Mouse (Mus musculus) kidney, postnatal 25 days (tissue): ENCODE results near the gene Vamp3.

Source experiments
- DNase-seq, 2 experiments: peaks; one replicate each; pipeline ENCODE4 v3.0.0; 2021; ENCODE audit warnings: mixed read lengths in 2 of 2

Gene Vamp3

DNA sequence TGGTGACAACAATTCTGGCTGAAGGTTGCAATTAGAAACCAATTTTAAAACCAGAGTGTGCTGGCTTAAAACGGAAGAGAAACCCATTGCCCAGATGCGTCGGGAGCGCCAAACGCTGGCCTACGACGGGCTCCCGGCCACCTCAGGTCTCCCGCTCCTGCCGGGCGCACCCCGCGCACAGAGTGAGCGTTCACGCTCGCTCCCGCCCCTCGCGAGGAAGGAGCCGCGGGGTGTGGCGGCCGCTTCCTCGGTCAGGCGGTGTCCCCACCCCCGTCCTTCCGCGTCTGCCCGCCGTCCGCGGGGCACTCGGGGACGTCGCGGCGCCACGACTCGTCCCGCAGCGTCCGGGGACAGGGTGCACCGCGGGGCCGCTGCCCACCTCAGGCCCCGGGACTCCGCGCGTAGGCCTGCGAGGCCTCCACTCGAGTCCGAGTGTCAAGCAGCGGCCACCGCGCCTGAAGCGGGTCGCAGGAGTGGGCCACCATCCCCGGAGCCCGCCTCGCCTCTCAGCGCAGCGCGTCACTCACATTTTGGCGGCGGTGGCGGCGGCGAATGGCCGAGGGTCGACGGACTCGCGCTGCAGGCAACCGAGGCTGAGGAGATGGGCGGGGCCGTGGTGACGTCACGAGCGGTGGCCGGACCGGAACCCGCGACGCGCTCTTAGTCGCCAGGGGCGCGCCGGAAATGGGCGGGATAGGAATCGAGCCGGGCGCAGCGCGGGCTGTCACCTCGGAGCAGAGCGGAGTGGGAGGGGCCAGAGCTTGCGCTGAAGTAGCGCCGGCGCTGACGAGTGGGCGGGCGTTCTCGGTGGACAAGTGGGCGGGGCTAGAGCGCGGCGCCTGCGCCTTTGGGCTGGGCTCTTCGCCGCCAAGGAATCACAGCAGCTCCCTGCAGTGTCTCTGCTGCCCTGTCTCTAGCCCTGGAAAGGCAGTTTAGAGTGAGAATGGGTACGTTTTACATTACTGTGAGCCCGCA is at the start of gene Vamp3:
Gene Vamp3, minus strand, starts transcription at position 617 of the 975 bp plus-strand sequence.
- peak; percentile 99 to 100 for DNase-seq

DNA sequence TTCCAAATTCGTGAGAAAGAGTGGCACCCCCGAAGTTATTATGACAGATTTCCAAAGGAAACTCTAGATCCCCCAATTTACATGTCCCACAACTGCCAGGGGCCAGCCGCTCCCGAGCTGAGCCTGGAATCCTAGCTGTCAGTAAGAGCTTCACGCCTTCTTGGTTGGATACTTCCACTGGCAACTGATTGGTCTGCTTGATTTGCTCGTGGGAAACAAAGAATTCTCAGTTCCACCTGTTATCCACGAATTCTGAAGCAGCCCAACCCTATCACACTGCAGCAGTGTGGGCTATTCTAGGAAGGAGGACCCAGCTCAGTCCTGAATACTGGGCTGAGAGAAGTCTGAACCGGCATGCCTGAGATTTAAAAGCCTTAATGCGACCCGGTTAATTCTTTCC is 48.7 kb upstream of the Vamp3 start:
- no peak for DNase-seq

DNA sequence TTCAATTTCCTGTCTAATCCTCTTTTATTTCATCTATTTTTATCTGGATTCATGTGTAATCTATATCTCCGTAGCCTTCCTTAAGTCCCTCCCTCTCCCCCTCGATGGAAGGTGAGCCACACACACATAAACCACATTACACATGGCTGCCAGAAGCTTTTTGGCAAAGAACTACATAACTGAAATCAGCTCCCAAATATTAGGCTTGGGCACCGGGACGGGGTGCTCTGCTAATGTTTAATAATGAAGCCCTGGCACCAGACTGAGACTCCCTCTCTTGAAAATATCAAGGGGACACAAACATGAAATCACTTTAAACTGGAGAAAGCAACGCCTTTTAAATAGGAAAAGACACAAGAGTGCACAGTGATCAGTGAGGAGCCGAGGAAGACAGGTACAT is 48.1 kb upstream of the Vamp3 start:
- DNase-seq: no peak

DNA sequence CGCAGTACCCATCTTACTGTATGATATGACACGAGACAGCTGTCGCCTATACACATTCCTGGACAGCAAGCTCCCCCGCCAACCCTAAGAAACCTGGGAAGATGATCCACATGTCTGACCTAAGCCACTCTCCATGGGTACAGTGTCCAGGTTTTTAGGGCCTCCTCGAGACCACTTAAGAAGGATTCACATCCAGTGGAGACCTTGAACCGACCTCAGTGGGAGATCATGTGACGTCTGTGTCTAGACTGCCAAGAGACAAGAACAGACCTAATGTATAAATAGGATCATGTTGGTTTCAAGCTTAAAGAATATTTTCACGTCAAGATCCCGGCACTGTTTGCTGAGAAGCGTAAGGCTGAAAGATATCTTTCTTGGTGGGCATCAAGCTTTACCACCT is 46.4 kb upstream of the Vamp3 start:
- DNase-seq: no peak

DNA sequence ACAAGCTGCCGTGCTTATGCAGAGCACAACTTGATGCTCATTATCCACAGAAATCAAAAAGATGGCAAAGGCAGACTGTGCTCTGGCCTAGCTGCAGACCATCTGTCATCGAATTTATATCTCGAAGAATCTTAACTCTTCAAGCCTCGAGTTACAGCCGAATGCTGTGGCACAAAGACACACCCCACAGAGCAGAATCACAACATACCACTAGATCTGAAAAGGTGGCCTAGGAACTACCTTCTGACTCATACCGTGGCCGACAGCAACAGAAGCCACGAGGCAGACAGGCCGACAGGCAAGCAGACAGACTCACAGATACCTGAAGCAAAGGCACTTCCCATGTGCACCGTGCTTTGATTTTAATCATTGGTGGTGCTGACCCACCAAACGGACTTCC is 45.9 kb upstream of the Vamp3 start:
- no peak for DNase-seq

DNA sequence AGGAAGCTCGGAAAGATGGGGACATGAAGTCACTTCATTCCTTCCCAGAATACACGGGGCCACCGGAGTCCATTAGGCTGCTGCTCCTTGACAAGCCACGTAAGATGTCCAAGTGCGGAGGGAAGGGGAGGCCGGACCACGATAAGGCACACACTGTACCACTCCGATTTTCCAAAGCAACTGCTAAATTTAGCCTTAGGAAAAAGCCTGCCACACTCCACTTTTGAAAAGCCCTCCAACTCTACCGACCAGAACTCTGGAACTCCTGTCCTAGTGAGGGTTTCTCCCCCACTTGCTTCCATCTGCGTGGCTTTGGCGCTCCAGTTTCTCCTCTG is 39.3 kb upstream of the Vamp3 start:
- DNase-seq: no peak

DNA sequence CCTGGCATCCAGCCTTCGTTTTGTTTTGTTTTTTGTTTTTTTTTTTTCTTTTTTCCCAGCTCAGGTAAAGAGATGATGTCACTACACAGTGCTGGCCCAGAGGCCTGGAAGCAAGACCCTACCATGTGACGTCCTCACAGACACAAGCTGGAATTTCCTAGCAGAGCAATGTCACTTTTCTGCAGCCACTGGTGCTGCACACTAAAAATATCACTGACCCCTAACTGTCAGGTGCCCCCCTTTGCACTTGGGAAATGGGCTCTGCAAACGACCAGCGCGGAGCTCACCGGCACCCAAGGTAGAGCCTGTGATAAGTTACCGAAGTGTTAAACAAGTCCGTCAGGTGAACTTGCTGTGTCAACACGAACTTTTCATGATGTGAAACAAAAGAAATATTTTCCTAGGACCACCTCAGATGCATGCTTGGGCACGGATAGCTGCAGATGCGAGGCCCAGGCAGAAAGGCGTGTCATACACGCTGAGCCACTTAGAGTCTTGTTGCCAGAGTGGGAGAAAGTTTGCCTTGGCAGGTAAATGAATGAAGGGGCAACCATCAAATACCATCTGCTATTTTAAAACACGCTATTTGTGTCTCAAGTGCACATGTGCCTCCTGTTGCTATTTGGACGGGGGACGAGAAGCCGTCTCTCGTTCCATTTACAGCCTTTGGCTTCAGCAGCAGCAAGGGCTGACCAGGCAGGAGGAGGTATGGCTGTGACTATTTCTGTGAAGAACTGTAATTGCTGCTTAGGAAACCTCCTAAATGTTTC is 38.8 kb upstream of the Vamp3 start:
- DNase-seq: no peak

DNA sequence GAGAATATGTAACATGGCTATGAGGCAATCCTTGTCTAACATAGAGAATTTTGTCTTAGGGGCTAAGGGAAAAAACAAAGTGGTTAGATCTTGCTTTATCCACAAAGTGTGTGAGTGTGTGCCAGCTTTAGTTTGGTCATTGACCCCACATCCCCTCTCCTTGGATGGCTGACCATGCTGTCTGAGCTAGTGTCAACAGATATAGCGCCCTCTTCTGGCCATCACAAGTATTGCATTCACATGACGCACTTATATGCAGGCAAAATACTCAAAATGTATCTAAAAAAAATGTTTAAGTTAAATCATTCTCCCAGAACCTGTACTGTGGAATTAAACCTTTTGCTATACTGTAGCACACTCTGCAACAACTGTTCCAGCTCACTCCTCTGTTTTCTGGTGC is 37.4 kb upstream of the Vamp3 start:
- DNase-seq: peak; percentile 55 to 69

DNA sequence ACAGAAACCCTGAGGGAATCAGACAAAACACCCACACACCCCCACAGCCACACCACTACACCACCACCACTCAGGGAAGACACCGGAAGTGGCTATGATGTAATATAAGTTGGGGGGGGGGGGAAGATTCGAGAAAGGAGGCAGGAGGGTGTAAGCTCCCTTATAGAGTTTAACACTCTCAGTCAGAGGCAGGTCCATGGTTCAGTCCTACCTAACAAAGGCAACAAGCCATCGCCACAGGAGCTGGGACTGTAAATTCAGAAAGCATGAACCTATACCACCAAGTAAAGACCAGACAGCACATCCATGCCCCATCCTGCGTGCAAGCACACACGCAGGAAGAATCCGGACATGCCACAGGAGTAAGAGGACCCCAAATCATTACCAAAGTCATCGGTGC is 31.5 kb upstream of the Vamp3 start, which contains the start of gene Gm13090:
Gene Gm13090, plus strand, starts transcription at position 301 of the 400 bp plus-strand sequence.
- DNase-seq: no peak

DNA sequence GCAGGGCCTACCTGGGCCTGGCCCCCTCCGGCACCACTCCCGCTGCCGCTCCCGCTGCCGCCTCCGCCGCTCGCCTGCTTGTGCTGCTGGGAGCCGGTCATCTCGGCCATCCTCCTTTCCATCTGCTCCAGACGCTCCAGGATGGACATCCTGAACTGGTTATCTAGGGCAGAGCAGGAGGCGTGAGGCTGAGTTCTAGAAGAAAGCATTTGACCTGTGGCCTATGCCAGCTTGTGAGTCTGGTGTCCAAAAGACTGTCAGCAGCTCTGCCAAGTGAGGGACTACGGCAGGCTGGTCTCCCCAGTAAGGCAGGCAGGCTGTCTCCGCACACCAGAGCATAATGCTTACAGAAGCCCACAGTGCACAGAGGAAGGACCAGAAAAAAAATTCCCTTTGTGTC is 31.1 kb upstream of the Vamp3 start:
- no peak for DNase-seq

DNA sequence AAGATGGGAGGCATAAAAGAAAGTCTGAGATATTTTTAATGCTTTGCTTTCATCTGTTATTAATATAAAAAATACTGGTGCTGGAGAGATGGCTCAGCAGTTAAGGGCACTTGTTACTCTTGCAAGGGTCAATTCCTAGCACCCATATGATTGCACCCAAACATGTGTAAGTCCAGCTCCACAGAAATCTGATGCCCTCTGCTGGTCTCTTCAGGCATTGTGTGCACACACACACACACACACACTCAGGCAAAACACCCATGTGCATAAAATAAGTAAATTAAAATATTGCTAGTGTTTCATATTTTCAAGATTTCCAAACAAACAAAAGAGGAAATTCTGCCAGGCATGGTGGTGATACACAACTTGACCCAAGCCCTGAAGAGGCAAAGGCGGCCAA is 29.6 kb upstream of the Vamp3 start:
- no peak for DNase-seq

DNA sequence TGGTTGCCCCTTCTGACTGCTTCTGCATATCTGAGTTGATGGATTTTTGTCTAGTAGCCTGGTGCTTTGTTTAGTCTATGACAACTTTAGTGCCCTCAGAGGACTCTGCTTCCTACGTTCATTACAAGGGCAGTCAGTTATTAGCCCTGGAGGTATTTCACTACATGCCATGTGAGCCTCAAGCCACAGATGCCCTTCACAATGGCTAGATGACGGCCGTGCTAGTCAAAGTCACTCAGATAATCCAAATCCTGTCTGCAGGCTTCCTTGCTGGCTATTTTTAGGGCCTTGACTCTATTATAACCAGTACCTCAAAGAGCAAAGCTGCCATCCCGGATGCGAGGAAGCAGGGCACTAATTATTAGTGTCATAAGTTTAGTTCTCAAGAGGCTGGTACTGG is 25.3 kb upstream of the Vamp3 start:
- DNase-seq: no peak

DNA sequence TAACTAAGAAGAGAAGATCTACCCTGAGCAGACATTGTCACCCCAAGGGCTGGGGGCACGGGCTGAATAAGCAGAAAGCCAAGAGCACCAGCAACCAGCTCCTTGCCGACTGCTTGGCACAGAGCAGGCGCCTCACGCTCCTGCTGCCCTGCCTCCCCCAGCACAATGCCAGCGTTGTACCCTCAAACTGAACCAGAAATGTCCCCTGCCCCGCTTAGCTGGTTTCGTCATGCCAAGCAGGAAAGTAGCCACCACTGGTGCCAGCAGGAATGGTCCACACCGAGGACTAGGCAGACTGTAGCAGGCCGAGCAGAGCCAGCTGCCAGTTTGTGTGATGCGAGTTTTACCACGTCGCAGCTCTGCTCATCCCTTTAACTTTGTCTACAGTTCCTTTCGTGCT is 24.2 kb upstream of the Vamp3 start:
- DNase-seq: no peak

DNA sequence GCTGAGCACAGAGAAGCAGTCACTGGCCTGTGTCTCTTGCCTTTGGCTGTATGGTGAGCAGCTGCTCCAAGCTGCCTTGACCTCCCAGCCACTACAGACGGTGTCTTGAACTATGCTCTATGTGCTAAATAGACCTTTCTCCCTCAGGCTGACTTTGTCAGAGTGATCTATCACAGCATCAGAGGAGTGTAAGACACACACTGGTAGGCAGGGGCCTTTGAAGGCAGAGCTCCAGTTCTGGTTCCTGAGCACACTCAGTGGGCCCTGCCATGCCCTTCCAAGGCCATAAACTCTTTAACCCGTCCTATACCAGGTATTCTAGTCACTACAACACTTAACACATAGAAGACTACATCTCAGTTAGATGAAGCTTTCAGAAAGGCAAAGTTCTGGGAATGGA is 23.6 kb upstream of the Vamp3 start:
- DNase-seq: no peak

DNA sequence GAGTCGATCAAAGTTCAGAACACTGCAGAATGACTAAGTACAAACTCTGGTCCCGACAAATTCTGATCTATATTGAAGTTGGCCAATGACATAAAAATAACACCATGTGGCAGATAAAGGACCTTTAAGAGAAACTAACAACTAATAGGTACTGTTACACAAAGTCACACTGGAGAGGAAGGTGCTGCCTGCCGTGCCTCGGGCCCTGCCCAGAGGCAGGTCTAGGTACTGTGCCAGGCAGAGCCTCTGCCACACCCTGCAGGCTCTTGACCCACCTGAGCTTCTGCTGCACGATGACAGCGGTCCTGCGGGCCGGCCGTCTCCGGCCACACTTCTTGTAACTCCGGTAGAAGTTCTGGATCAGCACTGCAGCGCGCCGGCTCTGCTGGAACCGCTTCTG is 17.1 kb upstream of the Vamp3 start:
- DNase-seq: no peak

DNA sequence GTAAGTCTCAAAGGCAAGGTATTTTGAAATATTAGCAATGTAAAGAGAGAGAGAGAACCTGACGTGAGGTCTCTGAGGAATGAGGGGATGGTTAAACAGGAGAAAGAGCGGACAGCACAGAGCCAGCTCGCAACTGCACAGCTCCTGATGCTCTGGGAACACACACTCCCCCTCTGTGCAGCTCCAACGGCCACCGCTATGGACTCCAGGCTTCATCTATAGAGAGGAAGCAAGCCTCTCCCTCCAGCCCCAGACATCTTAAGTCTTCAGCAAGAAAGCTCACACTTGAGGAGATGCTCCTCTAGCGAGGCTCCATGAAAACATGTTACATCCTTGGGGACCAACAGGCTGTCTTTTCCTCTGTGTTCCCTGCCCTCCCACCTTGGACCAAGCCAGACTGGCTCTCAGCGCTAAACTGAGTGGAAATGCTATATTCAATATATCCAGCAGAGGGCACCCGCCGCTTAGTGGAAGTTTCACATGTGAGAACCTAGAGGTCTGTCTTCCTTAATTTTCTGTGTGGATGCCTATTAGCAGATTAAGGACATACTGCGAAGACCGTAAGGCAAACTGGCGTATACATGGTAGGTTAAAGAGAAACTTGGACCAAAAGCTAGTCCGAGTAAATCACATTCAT is 15.5 kb upstream of the Vamp3 start:
- peak; percentile 66 to 87 for DNase-seq

DNA sequence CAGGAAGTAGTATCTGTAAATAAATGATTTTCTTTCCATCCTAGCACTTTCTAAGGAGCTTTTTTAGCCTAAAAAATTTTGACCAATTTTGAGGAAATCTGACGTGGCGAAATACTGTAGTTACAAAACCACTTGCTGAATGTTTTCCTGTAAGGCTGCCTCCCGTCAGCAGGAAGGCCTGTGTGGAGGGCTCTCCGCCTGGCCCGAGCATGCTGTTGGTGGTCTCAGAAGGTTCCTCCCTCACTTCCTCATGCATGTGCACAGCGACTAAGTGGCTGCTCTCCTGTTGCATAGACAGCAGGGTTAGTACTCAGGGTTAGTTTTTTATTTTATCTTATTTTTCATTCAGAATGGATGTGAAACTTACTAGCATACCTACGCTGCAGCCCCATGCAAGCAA is 13.2 kb upstream of the Vamp3 start:
- no peak for DNase-seq

DNA sequence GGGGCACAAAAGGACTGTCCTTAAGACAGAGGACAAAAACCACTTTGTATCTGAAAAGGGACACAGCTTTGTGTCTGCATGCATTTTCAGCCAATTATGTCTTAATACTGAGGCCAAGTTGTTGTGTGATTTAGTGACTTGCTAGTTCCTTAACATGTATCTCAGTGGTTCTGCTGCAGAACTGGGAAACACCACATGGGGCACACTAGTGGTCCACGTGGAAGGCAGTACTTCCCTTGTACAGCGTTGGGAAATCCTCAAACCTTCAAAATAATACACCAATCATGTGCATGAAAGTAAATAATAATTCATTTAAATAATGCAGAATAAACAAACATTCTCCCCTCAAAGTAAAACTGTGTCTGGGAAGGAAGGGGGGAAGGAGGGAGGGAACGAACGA is 11.0 kb upstream of the Vamp3 start:
- no peak for DNase-seq

DNA sequence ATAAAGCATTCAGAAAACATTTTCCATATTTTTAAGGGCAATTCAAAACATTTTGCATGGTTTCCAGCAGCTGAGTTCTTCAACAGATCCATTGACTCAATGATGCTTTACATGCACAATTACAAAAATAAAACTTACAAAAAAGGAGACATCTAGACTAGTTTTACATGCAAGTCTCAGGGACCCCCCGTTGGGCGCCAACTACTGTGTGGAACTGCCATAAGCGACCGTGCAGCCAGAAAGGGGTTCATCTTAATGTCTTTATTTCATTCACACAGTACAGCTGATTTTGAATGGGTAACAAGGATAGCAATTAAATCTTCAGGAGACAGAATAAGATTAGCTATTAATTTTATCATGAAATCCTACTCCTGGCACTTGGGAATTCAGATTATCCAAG is 1.8 kb upstream of the Vamp3 start:
- DNase-seq: no peak

DNA sequence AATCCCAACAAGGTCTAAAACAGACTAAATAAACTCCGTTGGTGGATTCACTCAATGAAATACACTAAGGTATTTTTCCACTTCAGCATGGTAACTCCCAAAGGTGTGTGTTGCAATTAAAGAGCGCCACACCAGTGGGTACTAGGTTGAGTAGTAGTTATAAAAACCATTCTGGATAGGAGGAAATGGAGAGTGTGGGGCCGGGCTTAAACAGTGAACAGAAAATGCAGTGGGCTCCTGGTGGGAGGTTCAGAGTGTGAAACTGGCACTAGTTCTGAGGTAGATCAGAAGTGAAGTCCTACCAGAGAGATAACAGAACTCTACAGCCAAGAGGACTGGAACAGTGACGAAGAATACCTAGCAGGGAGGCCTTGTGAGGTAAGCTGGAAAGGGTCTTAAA is 871 bp upstream of the Vamp3 start:
- DNase-seq: no peak

DNA sequence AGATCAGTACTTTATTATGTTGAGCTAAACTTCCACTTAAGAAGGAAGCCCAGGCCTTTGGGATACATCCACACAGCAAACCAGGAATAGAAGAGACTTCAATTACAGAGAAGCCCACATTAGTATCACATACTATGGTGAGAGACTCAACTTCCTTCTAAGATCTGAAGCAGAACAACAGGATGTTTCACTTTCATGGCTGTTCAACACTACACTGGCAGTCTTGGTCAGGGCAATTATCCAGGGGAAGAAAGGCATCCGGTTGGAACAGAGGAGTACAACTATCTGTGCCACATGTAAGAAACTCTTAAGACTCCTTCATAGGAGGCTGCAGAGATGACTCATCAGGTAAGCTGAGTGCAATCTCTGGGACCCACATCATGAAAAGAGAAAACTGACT is 6.6 kb downstream of the Vamp3 start:
- DNase-seq: no peak

DNA sequence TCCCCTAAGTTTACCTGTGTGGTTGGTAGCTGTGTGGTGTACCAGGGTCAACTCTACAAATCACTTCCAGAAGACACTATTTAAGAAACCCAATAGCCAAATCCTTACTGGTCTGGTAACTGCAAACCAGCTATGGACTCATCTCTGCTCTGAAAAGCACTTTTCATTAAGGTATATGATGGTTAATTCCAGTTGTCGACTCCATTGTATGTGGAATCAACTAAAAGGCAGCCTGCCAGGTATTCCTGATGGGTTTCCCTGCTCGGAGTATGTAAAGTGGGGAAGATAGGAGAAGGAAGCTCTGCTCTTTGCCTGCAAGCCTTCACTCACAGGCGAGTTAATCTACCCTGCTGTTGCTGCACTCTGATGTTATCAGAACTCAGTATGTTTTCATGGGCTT is 11.2 kb downstream of the Vamp3 start:
- DNase-seq: no peak

DNA sequence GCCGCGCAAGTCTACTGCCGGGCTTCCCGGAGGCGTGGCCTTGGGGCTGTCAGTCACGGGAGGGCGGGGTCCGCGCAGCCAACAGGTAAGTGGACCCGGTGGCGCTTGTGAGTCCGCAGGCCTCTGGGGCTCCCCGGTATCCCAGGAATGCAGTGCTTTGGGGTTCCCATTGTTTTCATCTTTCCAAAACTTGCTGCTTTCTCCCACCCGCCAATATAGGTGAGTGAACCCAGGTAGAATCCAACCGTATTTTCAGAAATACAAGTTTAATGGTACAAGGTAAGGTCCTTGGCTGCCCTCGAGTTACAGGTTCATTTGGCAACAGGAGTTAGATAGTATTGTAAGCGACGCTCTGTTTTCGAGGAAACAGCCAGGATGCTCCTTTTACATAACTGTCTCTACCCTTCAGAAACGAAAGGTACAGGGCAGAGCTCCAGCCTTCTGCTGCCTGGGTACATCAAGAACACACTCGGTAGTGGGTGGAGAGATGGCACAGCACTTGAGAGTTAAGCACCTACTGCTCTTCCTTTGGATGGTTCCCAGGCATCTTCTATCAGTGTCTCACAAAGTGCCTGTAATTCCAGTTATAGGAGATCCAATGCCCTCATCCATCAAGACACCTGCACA is 12.7 kb downstream of the Vamp3 start:
- DNase-seq: peak; percentile 14 to 80
